21 mouse cellular contexts compared by ENCODE assay signal in genomic region chr14:35097166-35097565, GRCm38 (mm10).
"Had no signal": no experiment of that assay in that cellular context is flagged by ENCODE, and none has a peak within 500 bp of the region (broad histone marks: within the 10 kb centered on the region; RNA-seq: fewer than 3 reads in every experiment).

No protein-coding gene starts in this region.

- H3K27ac ChIP-seq: limb, embryonic 12.5 days; limb, embryonic 15.5 days; liver, embryonic 14.5 days; macrophage; midbrain, embryonic 12.5 days; midbrain, embryonic 15.5 days; neural tube, embryonic 12.5 days; neural tube, embryonic 15.5 days; stomach, embryonic 15.5 days had no signal

- H3K36me3 ChIP-seq: limb, embryonic 12.5 days; limb, embryonic 15.5 days; midbrain, embryonic 12.5 days; midbrain, embryonic 15.5 days; neural tube, embryonic 12.5 days; neural tube, embryonic 15.5 days; stomach, embryonic 15.5 days had no signal

- H3K4me2 ChIP-seq: limb, embryonic 12.5 days; limb, embryonic 15.5 days; liver, embryonic 11.5 days; lung, embryonic 14.5 days; midbrain, embryonic 12.5 days; midbrain, embryonic 15.5 days; neural tube, embryonic 12.5 days; neural tube, embryonic 15.5 days; stomach, embryonic 15.5 days had no signal

- DNase-seq: kidney, adult 18-20 months; kidney, adult 9 months; kidney, postnatal 14 days; left cerebral cortex, postnatal 4 days; liver, postnatal 0 days; lung, embryonic 14.5 days; spleen, adult 18-20 months; thymus, adult 18-20 months; thymus, postnatal 36 days had no signal

- ATAC-seq: intestine, embryonic 16.5 days; liver, postnatal 0 days; lung, postnatal 0 days; midbrain, embryonic 15.5 days had no signal

- H3K27me3 ChIP-seq: limb, embryonic 12.5 days; limb, embryonic 15.5 days; midbrain, embryonic 15.5 days; neural tube, embryonic 12.5 days; neural tube, embryonic 15.5 days; stomach, embryonic 15.5 days had no signal

- H3K4me1 ChIP-seq: limb, embryonic 12.5 days; limb, embryonic 15.5 days; stomach, embryonic 15.5 days had no signal

- H3K9me3 ChIP-seq: limb, embryonic 12.5 days; limb, embryonic 15.5 days; midbrain, embryonic 12.5 days; midbrain, embryonic 15.5 days; neural tube, embryonic 12.5 days; neural tube, embryonic 15.5 days; stomach, embryonic 15.5 days had no signal

- H3K4me3 ChIP-seq: limb, embryonic 12.5 days; limb, embryonic 15.5 days; midbrain, embryonic 12.5 days; midbrain, embryonic 15.5 days; neural tube, embryonic 12.5 days; neural tube, embryonic 15.5 days; stomach, embryonic 15.5 days had no signal

- H3K9ac ChIP-seq: limb, embryonic 12.5 days; limb, embryonic 15.5 days; liver, embryonic 14.5 days; liver, postnatal 0 days; lung, embryonic 14.5 days; midbrain, embryonic 12.5 days; midbrain, embryonic 15.5 days; neural tube, embryonic 12.5 days; neural tube, embryonic 15.5 days; stomach, embryonic 15.5 days had no signal
